Mouse (Mus musculus): ENCODE results near the gene Prkag2.
"Not testable (repeated sequence)": the region's sequence is repeated elsewhere in the genome, so short reads cannot be mapped to it uniquely, and the experiment has no call there.

Prkag2 gene

DNA sequence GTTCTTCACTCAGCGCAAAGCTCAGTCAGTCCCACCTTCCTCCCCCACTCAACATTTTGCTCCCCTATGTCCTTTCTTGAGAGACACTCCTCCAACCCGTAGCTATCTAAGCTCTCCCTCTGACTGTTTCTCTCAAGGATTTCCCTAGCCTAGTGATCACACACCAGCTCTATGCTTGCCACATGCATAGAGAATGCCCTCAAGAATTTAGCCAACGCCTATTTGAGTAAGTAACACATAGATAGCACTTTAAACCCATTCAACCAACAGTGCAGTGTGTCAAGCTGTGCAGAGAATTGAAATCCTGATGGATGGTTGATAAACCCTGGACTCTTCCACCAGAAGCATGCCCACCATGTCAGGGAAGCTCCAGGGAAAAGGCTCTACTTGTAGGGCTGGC is 268.5 kb downstream of the Prkag2 start:
- DNase-seq (ENCODE audit: low read depth in 1 of 2, low spot score in 2 of 2): no peak

DNA sequence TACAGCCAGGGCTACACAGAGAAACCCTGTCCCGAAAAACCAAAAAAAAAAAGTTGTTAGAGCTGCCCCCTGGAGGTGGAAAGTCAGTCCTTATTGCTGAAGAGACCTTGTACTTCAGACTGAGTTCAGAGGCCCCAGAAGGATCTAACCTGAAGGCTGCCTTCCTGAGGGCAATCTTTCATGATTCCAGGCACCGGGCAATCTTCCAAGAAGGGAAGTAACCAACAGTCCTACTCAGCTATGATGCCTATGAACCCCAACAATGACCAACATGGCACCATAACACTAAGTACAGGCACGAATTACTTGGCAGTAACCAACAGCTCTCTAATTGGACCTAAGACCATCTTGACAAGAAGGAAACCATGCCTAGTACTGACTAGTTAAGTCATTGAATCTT is 272.0 kb downstream of the Prkag2 start:
- no peak for DNase-seq (ENCODE audit: low read depth in 1 of 2, low spot score in 2 of 2)

DNA sequence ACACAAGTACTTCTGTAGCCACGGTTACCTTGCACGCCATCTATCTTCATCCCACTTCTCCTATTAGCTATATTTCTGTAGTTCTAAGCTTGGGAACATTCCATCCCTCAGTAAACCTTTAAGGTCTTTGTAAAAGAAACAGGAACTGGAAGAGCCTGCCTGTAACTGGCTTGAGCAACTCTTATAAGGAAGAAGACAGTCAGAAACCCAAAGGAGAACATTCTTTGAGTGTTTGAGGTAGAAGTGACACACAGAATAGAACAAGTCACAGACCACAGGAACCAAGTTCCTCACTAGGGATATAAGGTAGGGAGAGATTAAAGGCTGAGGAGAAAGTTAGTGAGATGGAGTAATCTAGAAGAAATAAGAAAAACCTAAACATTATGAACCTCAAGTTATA is 273.3 kb downstream of the Prkag2 start:
- DNase-seq (ENCODE audit: low read depth in 1 of 2, low spot score in 2 of 2): no peak

DNA sequence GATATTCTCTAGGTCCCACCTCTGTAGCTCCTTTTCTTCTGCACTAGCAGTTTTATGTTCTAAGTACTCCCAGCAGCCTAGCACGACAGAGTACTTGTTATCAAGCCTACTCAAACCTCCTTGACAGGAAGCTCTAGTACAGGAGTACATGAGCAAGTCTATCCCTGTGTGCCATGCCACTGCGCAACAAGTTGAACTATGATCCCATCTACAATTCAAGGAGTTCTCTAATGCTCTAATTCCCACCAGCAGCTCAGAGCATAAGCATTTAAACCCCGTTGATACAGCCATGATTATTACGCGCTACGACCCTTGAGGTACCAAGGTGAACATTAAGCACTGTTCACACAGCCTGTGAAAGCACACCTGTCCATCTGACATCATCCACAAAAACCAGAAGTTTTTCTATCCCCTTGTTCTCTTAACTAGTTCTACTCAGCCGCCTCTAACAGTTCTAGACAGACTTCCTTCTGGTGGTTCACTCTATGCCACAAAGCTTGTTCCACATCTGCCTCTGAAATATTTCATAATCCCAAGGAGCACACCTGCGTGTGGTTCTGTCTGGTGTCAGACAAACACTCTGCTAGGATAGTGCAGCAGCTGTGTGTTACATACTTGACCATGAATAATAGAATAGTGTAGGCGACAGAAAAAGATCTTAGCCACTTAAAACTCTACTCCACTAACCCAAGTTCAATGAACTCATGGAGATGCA is 274.2 kb downstream of the Prkag2 start:
- DNase-seq (ENCODE audit: low read depth in 1 of 2, low spot score in 2 of 2): no peak

DNA sequence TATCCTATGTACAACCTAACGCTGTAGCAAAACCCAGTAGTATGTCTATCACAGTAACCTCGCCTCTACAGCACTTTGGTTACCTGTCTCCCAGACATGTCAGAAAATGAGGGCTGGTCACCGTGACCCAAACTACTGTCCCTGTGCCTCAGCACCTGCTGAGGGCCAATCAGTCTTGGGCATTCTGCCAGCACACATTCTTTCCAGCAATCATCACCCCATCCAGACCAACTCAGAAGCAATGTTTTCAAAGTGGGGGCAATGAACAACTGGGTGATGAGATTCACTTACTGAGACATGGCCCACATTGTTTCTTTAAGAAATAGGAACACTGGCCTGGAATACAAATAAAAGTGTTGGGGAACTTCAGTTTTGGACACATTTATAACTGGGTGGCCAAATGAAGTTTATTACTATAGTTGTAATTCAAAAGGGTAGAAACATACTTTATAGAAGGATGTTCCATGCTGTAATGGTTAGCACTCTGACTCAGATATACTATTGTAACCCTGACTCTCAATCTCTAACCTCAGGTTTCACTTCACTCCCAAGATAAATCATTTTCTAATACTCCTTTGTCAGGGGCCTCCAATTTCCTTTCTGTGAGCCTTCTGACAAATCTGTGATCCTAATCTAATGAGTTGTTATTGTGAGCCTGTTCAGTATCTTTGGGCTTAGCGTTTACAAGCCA is 274.9 kb downstream of the Prkag2 start:
- DNase-seq (ENCODE audit: low read depth in 1 of 2, low spot score in 2 of 2): no peak

DNA sequence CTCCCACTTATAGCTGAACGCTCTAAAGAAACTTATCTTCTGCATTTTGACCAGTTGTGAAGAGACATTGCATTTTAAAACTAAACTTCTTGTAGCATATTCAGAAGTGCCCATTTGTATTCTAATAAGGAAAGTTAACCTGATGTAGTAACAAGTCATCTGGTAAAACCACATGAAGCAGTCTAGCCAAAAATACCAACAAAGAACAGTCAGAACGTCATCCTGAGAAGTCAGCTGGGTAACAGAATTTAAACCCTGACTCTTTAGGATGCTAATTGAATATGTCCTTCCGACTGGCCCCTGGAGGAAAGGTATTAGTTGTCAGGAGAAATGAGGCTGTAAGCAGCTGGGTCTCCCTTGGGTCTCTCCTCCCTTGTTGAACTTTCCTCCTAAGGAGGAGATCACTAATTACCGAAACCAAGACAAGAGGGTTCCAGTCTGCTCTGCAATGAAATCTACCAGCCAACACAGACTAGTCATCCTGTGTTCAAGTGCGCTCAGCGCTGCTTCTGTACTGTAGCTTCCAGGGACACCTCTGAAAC is 276.5 kb downstream of the Prkag2 start:
- no peak for DNase-seq (ENCODE audit: low read depth in 1 of 2, low spot score in 2 of 2)

DNA sequence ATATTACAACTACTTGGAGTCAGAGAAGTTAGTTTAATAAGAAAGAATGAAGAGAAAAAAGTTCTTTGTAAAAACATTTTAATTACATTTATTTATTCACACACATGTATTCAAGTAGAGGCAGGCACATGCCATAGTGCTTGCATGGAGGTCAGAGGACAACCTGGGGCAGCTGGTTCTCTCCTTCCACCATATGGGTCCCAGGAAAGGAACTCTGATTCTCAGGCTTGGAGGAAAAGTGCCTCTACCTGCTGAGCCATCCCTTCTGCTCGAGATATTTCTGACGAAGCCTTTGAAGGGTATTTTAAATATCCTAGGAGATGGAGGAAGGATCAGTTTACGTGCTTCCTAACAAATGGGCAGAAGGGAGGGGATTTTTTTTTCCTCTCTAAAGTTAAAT is 277.7 kb downstream of the Prkag2 start:
- DNase-seq (ENCODE audit: low read depth in 1 of 2, low spot score in 2 of 2): no peak

DNA sequence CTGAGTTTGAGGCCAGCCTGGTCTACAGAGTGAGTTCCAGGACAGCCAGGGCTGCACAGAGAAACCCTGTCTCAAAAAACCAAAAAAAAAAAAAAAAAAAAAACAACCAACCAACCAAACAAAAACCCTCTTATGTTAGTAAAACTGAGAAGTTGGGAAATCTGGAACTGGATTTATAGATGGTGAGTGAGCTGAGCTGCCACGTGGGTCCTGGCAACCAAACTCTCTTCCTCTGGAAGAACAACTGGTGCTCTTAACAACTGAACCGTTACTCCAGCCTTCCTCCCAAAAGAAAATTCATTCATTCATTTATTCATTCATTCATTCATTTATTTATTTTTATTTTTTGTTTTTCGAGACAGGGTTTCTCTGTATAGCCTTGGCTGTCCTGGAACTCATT is 278.2 kb downstream of the Prkag2 start:
- not testable (repeated sequence) for DNase-seq (ENCODE audit: low read depth in 1 of 2, low spot score in 2 of 2)

DNA sequence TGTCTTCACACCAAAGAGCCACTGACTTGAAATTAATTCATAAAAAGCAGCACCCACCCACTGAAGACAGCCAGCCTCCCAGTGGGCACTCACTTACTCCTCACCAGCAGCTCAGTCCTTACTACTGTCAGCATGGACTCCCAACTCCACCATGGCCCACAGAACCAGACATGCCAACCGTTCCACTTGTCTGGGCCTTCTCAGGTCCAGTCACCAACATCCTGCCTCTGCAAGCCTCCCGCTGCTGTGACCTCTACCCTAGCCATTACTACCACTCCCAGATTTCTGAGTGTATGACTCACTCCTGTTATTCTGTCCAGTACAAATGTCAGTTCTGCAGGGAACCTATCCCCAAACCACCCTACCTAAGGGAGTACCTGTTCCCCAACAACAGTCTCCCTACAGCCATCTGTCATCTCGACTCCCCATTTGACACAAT is 279.0 kb downstream of the Prkag2 start:
- DNase-seq (ENCODE audit: low read depth in 1 of 2, low spot score in 2 of 2): no peak

DNA sequence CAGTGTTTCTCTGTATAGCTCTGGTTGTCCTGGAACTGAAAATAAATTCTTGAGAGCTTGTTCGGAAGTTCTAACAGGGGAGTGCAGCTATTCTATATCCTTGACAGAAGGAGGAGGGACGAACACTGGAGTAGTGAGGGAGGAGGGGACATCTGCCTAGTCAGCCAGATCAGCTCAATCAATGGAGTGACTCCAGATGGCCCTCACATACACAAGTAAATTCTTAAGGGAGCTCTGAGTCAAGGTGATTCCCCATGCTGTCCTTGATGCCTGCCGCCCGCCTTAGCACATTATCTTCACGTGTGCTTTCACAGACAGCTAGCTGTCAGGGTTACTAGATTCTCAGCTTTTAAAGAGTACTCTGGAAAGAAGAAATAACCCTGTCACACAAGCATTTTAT is 279.8 kb downstream of the Prkag2 start:
- no peak for DNase-seq (ENCODE audit: low read depth in 1 of 2, low spot score in 2 of 2)

DNA sequence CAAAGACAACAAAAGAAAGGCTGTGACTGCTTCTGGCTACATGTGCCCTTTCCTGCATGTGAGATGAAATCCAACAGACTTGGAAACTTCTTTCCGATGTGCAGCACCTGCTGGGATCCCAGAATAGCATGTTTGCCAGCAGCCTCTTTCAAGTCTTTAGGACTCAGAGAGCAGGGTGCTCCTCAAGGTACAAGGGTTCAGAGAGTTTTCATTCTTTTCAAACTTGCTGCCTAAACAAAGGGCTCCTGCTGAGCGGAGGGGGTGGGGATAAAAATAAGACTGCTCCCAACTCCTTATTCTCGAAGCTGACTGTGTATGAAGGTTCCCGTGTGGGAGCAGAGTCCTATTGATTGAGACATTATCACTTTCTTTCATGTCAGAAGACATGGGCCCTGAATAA is 283.3 kb downstream of the Prkag2 start:
- DNase-seq (ENCODE audit: low read depth in 1 of 2, low spot score in 2 of 2): no peak

DNA sequence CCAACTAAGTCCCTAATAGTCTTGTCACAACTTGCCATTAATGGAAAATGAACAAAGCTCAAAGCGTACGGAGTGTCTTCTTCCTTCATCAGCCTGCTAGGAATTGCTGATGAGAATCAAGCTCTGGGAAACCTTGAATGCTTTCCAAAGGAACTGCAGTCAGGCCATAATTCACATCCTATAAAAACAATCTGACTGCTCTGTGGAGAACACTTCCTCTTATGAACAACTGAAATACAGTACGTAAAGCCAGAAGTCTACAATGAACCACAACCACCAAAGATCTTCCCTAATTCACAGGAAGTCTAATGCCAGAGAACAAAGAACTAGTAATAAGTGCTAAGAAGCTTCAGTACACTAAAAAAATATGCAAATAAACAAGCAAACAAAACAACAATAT is 286.5 kb downstream of the Prkag2 start:
- no peak for DNase-seq (ENCODE audit: low read depth in 1 of 2, low spot score in 2 of 2)

DNA sequence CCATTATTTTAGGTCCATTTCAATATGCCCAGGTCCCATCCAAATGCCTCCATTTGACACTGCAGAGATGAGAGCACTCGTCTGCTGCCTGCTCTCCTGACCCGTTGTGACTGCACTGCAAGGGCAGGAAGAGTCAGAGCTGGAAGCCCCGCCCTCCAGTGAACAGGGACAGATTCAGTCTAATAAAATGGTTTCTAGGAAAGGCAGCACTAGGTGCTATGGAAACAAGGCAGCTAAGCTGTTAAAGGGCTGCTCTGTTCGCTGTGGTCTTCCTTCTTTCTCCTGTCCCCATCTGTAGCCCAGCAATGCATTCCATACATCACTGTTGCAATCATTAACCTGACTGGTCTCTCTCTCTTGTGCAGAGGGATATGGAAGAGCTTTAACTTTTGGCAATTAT is 287.4 kb downstream of the Prkag2 start:
- no peak for DNase-seq (ENCODE audit: low read depth in 1 of 2, low spot score in 2 of 2)

Data from monocyte, adult 2 months (primary cell).